Mouse (Mus musculus): ENCODE measurements around the gene Dclre1c. TPM values are rescaled to one million over a fixed set of nuclear protein-coding genes. Genes with fewer than 3 reads are reported as not detected.
A peak's percentile ranks its signal among the peaks of the same experiment; 100 is the strongest.
"Not testable (repeated sequence)": the region's sequence is repeated elsewhere in the genome, so short reads cannot be mapped to it uniquely, and the experiment has no call there.

The Dclre1c gene
- 5.5 and 5.6 TPM in 2 replicates for polyA plus RNA-seq (2014; fragmentation: Nextera tagmentation; extraction: Ambion mirVana)

DNA sequence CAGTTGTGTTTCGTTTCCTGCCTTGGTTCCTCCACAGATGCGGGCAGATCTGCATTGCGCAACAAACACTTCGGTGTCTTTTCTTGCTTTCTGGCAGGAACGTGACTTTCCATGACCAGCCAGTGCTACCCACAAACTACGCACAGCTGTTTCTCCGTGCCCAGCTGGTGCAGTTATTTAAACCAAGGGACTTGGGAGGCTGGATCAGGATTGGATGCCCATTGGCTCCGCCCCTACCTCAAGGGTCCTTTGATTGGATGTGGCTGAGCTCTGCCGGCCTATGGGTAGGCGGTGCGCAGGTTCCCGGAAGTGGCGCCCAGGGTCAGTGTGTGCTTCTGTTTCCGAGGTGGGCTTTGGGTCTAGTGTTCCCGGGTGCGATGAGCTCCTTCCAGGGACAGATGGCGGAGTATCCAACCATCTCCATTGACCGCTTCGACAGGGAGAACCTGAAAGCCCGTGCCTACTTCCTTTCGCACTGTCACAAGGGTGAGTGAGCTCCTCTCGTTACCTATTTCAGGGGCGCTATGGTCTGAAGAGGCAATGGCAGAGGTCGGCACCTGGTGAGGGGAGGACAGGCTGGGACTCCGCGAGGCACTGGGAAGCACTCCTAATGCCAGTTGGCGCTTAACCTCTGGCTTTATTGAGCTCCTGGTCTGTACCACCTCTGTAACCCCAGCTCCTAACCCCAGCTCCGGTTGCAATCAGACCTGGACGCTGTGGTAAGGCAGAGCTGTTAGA lies at the start of gene Dclre1c:
Dclre1c (plus strand) TSS at position 291 of the 738 bp plus-strand sequence.
- WGBS: 1% methylated on average over 29 of the region's 29 CpGs
- Histone ChIP-seq H3K4me2 (ENCODE audit: low read depth, severe bottlenecking) (peak within 1 kb of the TSS; percentile 89), H3K9me3 (ENCODE audit: control insufficient read depth, low read length) (no peaks in the 10 kb centered on the region), H3K27ac (replicated peaks; ENCODE audit: low read depth, low read length) (no peak within 1 kb of the TSS), H3K4me1 (ENCODE audit: control insufficient read depth, insufficient read depth, low read length) (no peaks in the 10 kb centered on the region), H3K36me3 (ENCODE audit: control insufficient read depth, insufficient read depth, low read length) (no peaks in the 10 kb centered on the region), H3K9ac (ENCODE audit: low read length) (peak within 1 kb of the TSS; percentile 46; the same call in 1 of the 2 replicates), H3K27me3 (ENCODE audit: control insufficient read depth, insufficient read depth, low read length) (no peaks in the 10 kb centered on the region), H3K4me3 (ENCODE audit: low read depth, low read length) (peak within 1 kb of the TSS; percentile 62)
- ATAC-seq (ENCODE audit: insufficient number of reproducible peaks, low FRiP score, low TSS enrichment, low read depth) (peak; percentile 98), DNase-seq (ENCODE audit: low spot score) (peak; percentile 87)

DNA sequence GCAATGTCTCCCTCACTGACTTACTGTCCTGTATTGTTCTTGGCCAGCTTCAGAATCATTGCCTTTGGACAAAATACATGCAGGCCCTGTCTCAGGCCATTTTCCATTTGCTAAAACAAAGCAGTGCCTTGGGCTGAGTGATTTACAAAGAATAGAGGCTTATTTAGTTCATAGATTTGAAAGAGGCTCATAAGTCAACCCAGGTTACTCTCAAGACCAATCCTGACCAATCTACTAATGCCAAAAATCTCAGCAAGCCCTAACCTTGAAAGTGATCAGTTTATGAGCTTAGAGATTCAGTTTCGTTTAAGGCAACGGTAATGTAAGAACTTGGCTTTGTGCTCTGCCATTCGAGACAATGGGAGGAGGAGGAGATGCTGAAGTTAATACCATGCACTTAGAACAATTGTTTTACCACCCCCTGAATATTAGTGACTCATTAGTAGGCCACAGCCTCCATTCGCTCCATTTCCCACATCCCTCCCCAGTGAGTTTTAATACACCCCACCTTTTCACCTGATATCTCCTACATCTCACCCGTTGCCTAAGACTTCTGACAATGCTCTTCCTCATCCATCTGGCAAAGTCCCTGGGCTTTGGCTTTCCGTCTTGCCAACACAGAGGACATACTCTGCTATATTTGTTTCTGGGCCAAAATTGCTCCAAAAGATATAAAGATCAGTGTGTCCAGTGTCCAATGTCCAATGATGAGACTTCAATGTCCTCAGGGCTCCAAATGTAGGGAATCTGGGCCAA lies 36.6 kb upstream of the Dclre1c start:
- H3K4me3 ChIP-seq (ENCODE audit: low read depth, low read length): no peak overlapping the region
- WGBS: 82% methylated on average over 6 of the region's 6 CpGs
- DNase-seq (ENCODE audit: low spot score) (no peak), ATAC-seq (ENCODE audit: insufficient number of reproducible peaks, low FRiP score, low TSS enrichment, low read depth) (no peak)
- no peak overlapping the region for H3K9ac ChIP-seq (ENCODE audit: low read length)
- no peak overlapping the region for H3K4me2 ChIP-seq (ENCODE audit: low read depth, severe bottlenecking)
- no peaks in the 10 kb centered on the region for H3K4me1 ChIP-seq (ENCODE audit: control insufficient read depth, insufficient read depth, low read length)
- H3K9me3 ChIP-seq (ENCODE audit: control insufficient read depth, low read length): no peaks in the 10 kb centered on the region
- H3K27me3 ChIP-seq (ENCODE audit: control insufficient read depth, insufficient read depth, low read length): no peaks in the 10 kb centered on the region
- H3K27ac ChIP-seq (replicated peaks; ENCODE audit: low read depth, low read length): no peak overlapping the region
- no peaks in the 10 kb centered on the region for H3K36me3 ChIP-seq (ENCODE audit: control insufficient read depth, insufficient read depth, low read length)

DNA sequence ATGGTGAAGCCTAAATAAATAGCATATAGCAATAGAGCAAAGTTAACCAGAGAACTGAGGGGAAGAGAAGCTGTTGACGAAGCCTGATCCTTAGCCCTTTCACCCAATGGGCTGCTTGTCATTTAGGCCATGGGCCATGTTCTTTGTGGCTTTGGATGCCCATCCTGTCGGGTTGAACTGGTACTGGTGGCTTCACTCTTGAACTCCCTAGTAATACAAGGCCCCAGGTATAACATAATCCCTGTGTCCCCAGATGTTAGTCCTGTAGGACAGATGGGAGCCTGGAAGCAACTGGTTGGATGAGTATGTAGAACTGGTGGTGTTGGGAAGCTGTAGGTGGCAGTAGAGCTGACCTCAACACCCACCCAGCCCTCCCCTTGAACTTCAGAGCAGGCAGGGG lies 32.0 kb upstream of the Dclre1c start:
- 87% methylated on average over 2 of the region's 2 CpGs for WGBS

DNA sequence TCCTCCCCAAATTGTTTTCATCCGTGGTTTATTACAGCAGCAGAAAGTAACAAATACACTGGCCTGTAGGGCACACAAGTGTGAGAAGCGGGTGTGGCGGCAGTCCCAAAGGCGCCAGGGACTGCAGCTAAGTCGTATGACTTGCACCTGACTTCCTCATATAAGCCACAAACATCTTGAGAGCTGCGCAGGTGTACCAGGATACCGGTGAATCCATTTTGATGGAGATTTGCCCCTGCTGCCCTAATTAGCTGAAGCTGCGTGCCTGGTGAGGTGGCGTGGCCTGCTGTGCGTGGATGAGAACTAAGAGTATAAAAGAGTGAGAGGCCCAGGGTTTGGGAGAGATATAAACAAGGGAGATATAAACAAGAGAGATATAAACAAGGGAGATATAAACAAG lies 26.8 kb upstream of the Dclre1c start, which contains the start of gene Olah:
Olah (minus strand) TSS at position 101 of the 400 bp plus-strand sequence.
- not testable (repeated sequence) for H3K4me3 ChIP-seq (ENCODE audit: low read depth, low read length); H3K4me1 ChIP-seq (ENCODE audit: control insufficient read depth, insufficient read depth, low read length); H3K9me3 ChIP-seq (ENCODE audit: control insufficient read depth, low read length); H3K27ac ChIP-seq (replicated peaks; ENCODE audit: low read depth, low read length); ATAC-seq (ENCODE audit: insufficient number of reproducible peaks, low FRiP score, low TSS enrichment, low read depth); H3K36me3 ChIP-seq (ENCODE audit: control insufficient read depth, insufficient read depth, low read length); H3K9ac ChIP-seq (ENCODE audit: low read length); H3K27me3 ChIP-seq (ENCODE audit: control insufficient read depth, insufficient read depth, low read length); DNase-seq (ENCODE audit: low spot score); H3K4me2 ChIP-seq (ENCODE audit: low read depth, severe bottlenecking)
- 63% methylated on average over 10 of the region's 10 CpGs for WGBS

More for the DNA sequence above, 32.0 kb upstream of the Dclre1c start:
- H3K27me3 ChIP-seq (ENCODE audit: control insufficient read depth, insufficient read depth, low read length): no peaks in the 10 kb centered on the region
- H3K27ac ChIP-seq (replicated peaks; ENCODE audit: low read depth, low read length): no peak overlapping the region
- no peak overlapping the region for H3K4me2 ChIP-seq (ENCODE audit: low read depth, severe bottlenecking)
- no peaks in the 10 kb centered on the region for H3K4me1 ChIP-seq (ENCODE audit: control insufficient read depth, insufficient read depth, low read length)
- DNase-seq (ENCODE audit: low spot score) (no peak), ATAC-seq (ENCODE audit: insufficient number of reproducible peaks, low FRiP score, low TSS enrichment, low read depth) (no peak)
- no peak overlapping the region for H3K9ac ChIP-seq (ENCODE audit: low read length)
- no peak overlapping the region for H3K4me3 ChIP-seq (ENCODE audit: low read depth, low read length)
- H3K36me3 ChIP-seq (ENCODE audit: control insufficient read depth, insufficient read depth, low read length): no peaks in the 10 kb centered on the region
- no peaks in the 10 kb centered on the region for H3K9me3 ChIP-seq (ENCODE audit: control insufficient read depth, low read length)

DNA sequence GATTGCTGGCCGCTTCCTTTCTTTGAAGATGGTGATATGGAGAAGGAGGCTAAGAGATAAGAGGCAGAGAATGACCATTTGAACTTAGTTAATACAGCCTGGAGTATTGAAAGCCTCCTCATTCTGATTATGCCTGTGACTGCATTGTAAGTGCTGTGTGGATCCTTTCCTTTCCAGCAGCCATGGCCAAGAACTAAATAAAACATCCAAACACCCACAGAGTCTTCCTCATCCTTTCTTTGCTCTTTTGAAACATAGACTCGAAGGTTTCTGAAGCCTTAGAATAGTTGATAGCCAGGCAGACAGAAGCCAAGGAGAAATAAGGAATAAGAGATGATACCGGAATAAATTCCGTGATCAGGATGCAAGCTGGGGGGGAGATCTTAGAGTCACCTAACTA lies 17.9 kb upstream of the Dclre1c start:
- Histone ChIP-seq H3K9me3 (ENCODE audit: control insufficient read depth, low read length) (no peaks in the 10 kb centered on the region), H3K4me2 (ENCODE audit: low read depth, severe bottlenecking) (no peak overlapping the region), H3K27ac (replicated peaks; ENCODE audit: low read depth, low read length) (no peak overlapping the region), H3K4me1 (ENCODE audit: control insufficient read depth, insufficient read depth, low read length) (no peaks in the 10 kb centered on the region), H3K36me3 (ENCODE audit: control insufficient read depth, insufficient read depth, low read length) (no peaks in the 10 kb centered on the region), H3K27me3 (ENCODE audit: control insufficient read depth, insufficient read depth, low read length) (no peaks in the 10 kb centered on the region), H3K9ac (ENCODE audit: low read length) (no peak overlapping the region), H3K4me3 (ENCODE audit: low read depth, low read length) (no peak overlapping the region)
- 88% methylated on average over 4 of the region's 4 CpGs for WGBS
- DNase-seq (ENCODE audit: low spot score): no peak
- no peak for ATAC-seq (ENCODE audit: insufficient number of reproducible peaks, low FRiP score, low TSS enrichment, low read depth)

DNA sequence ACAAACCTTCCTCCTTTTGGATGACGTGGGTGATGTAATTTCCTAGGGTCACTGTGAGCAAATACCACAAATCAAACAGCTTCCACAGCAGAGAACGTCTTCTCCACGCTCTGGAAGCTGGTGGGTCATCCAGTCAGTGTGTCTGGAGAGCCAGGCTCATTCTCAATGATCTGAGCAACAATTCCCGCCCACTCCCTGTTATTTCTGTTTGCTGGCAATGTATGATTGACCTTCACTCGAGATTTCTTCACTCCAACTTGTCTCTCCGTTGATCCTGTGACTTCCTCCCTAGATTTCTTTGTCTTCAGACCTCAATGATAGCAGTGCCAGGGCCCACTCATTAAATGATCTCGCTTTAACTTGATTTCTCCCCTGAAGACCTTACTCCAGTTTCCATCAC lies 16.2 kb upstream of the Dclre1c start:
- ATAC-seq (ENCODE audit: insufficient number of reproducible peaks, low FRiP score, low TSS enrichment, low read depth) (no peak), DNase-seq (ENCODE audit: low spot score) (no peak)
- H3K4me2 ChIP-seq (ENCODE audit: low read depth, severe bottlenecking): no peak overlapping the region
- no peaks in the 10 kb centered on the region for H3K27me3 ChIP-seq (ENCODE audit: control insufficient read depth, insufficient read depth, low read length)
- 82% methylated on average over 7 of the region's 7 CpGs for WGBS
- H3K9me3 ChIP-seq (ENCODE audit: control insufficient read depth, low read length): no peaks in the 10 kb centered on the region
- H3K9ac ChIP-seq (ENCODE audit: low read length): no peak overlapping the region
- no peaks in the 10 kb centered on the region for H3K36me3 ChIP-seq (ENCODE audit: control insufficient read depth, insufficient read depth, low read length)
- H3K27ac ChIP-seq (replicated peaks; ENCODE audit: low read depth, low read length): no peak overlapping the region
- no peak overlapping the region for H3K4me3 ChIP-seq (ENCODE audit: low read depth, low read length)
- H3K4me1 ChIP-seq (ENCODE audit: control insufficient read depth, insufficient read depth, low read length): no peaks in the 10 kb centered on the region

DNA sequence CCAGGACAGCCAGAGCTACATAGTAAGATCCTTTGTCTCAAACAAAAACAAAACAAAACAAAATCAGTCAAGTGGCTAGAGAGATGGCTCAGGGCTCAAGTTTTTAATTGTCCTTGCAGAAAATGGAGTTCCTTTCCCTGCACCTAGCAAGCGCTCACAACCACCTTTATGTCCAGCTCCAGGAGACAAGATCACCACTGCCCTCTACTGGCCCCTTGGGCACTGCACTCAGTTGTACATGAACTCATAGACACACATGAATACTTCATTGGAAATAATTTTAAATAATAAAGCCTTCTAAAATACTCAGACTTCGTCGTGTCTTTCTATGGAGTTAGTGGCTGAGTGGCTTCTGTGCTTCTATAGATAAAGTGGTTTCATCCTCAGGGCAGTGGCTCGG lies 9.7 kb upstream of the Dclre1c start:
- Histone ChIP-seq H3K4me2 (ENCODE audit: low read depth, severe bottlenecking) (no peak overlapping the region), H3K4me3 (ENCODE audit: low read depth, low read length) (no peak overlapping the region), H3K4me1 (ENCODE audit: control insufficient read depth, insufficient read depth, low read length) (no peaks in the 10 kb centered on the region), H3K27ac (replicated peaks; ENCODE audit: low read depth, low read length) (no peak overlapping the region), H3K36me3 (ENCODE audit: control insufficient read depth, insufficient read depth, low read length) (no peaks in the 10 kb centered on the region), H3K9ac (ENCODE audit: low read length) (no peak overlapping the region), H3K27me3 (ENCODE audit: control insufficient read depth, insufficient read depth, low read length) (no peaks in the 10 kb centered on the region), H3K9me3 (ENCODE audit: control insufficient read depth, low read length) (no peaks in the 10 kb centered on the region)
- DNase-seq (ENCODE audit: low spot score) (peak; percentile 80), ATAC-seq (ENCODE audit: insufficient number of reproducible peaks, low FRiP score, low TSS enrichment, low read depth) (no peak)
- WGBS: 34% methylated on average over 4 of the region's 4 CpGs

DNA sequence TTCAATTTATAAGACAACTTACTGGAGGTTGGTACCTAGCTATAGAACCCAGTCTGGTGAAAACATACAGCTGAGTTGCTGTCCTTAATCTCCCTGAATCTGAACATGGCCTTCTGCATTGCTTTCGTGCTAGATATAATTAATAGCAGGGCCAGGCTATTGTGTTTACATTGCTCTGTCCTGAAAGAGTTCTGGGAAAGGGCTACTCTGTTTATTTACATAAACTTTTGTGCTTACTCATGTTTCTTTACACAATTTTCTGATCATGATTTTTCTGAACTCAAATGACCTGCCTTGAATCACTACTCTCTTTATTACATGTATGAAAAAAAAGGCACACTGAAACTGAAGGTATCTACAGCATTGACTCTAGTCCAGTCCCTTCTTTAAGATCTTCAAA lies 8.3 kb upstream of the Dclre1c start:
- Histone ChIP-seq H3K4me3 (ENCODE audit: low read depth, low read length) (no peak overlapping the region), H3K36me3 (ENCODE audit: control insufficient read depth, insufficient read depth, low read length) (no peaks in the 10 kb centered on the region), H3K27me3 (ENCODE audit: control insufficient read depth, insufficient read depth, low read length) (no peaks in the 10 kb centered on the region), H3K4me1 (ENCODE audit: control insufficient read depth, insufficient read depth, low read length) (no peaks in the 10 kb centered on the region), H3K4me2 (ENCODE audit: low read depth, severe bottlenecking) (no peak overlapping the region), H3K27ac (replicated peaks; ENCODE audit: low read depth, low read length) (no peak overlapping the region), H3K9me3 (ENCODE audit: control insufficient read depth, low read length) (no peaks in the 10 kb centered on the region), H3K9ac (ENCODE audit: low read length) (no peak overlapping the region)
- 67% methylated on average over 1 of the region's 1 CpGs for WGBS
- ATAC-seq (ENCODE audit: insufficient number of reproducible peaks, low FRiP score, low TSS enrichment, low read depth) (no peak), DNase-seq (ENCODE audit: low spot score) (no peak)

Measured in limb, embryonic 11.5 days (tissue).